Mouse (Mus musculus) ES-E14 (cell line): Measurements from ENCODE around the gene Dhx8.

ENCODE experiments used
- CHD2 ChIP-seq: IDR thresholded peaks from 2 replicates; pipeline ENCODE4 v1.6.1; 2014; ENCODE audit warnings: mild to moderate bottlenecking, low read depth, low read length, inconsistent platforms
- HCFC1 ChIP-seq: IDR thresholded peaks from 2 replicates; pipeline ENCODE4 v1.6.1; 2012; ENCODE audit warnings: low read length, inconsistent platforms, borderline replicate concordance; ENCODE audit not compliant: insufficient read depth

DNA sequence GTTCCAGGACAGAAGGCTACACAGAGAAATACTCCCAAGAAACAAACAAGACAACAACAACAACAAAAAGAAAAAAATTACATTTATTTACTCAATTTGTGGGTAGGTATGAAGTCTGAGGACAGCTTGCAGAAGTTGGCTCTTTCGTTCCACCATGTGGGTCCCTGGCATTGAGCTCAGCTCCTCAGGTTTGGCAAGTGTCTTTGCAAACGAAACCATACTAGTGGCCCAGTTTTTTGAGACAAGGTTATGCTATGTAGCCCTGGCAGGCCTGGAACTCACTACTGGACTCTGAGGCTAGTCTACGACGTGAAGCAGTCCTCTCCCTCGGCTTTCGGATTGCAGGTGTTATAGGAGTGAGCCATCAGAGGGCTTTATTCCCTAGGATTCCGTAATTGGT, 32.7 kb upstream of the Dhx8 start:
- TF ChIP-seq HCFC1: no peak
- no peak for TF ChIP-seq CHD2
